Mouse (Mus musculus) liver, embryonic 12.5 days (tissue): ENCODE measurements around the gene Tmem184a. TPM values are rescaled to one million over a fixed set of nuclear protein-coding genes. Genes with fewer than 3 reads are reported as not detected.
A peak's percentile ranks its signal among the peaks of the same experiment; 100 is the strongest.

Experiments used
- ATAC-seq: fragments of 200-750 bp; cut with Nextera tagmentation; 2 replicates; pipeline ENCODE4 v1.8.0; 2017; ENCODE audit warnings: moderate number of reproducible peaks, mild to moderate bottlenecking, moderate library complexity
- H3K27ac ChIP-seq: fragments of 300-500 bp; sonication (generic); 2 replicates; pipeline ENCODE4 v1.5.1; 2016; ENCODE audit warnings: mild to moderate bottlenecking
- H3K27me3 ChIP-seq: fragments of 300-500 bp; sonication (generic); replicated peaks from 2 replicates; pipeline ENCODE4 v1.6.1; 2016; ENCODE audit warnings: mild to moderate bottlenecking, moderate library complexity
- H3K36me3 ChIP-seq: fragments of 300-500 bp; sonication (generic); 2 replicates; pipeline ENCODE4 v1.6.1; 2016; ENCODE audit warnings: mild to moderate bottlenecking, moderate library complexity
- H3K4me1 ChIP-seq: fragments of 300-500 bp; sonication (generic); 2 replicates; pipeline ENCODE4 v1.6.1; 2016
- H3K4me2 ChIP-seq: fragments of 300-500 bp; sonication (generic); 2 replicates; pipeline ENCODE4 v1.6.1; 2016; ENCODE audit warnings: mild to moderate bottlenecking, moderate library complexity
- H3K4me3 ChIP-seq: fragments of 300-500 bp; sonication (generic); 2 replicates; pipeline ENCODE4 v1.5.1; 2016; ENCODE audit warnings: mild to moderate bottlenecking, moderate library complexity
- H3K9ac ChIP-seq: fragments of 300-500 bp; sonication (generic); 2 replicates; pipeline ENCODE4 v1.6.1; 2016; ENCODE audit warnings: mild to moderate bottlenecking, moderate library complexity
- H3K9me3 ChIP-seq: fragments of 300-500 bp; sonication (generic); replicated peaks from 2 replicates; pipeline ENCODE4 v1.6.1; 2016; ENCODE audit warnings: mild to moderate bottlenecking, moderate library complexity
- WGBS: fragments of 180-500 bp; shearing (Covaris S2); methylation state at CpG from one replicate; pipeline ENCODE4 v1.1.7; 2016; ENCODE audit not compliant: insufficient replicate concordance; 5-methylcytosine and 5-hydroxymethylcytosine counted together
- polyA plus RNA-seq: library from polyadenylated mRNA; unstranded; fragments of >200 nt; fragmentation: Nextera tagmentation; extraction: Ambion mirVana; gene quantifications from 2 replicates; pipeline ENCODE4 v1.2.1, GENCODE M21; 2016

The Tmem184a gene
- polyA plus RNA-seq, 1 experiment from 2014 or later = 1.6 TPM

GRCm38 (mm10) chr5:139799041-139799440 is 20.7 kb downstream of the Tmem184a start:
- Histone ChIP-seq H3K9ac (no peak overlapping the region), H3K4me1 (peaks cover 85% of the 10 kb centered on the region), H3K9me3 (no peaks in the 10 kb centered on the region), H3K27me3 (no peaks in the 10 kb centered on the region), H3K27ac (peak overlapping the region; percentile 43), H3K4me2 (no peak overlapping the region), H3K36me3 (peaks cover 88% of the 10 kb centered on the region), H3K4me3 (no peak overlapping the region)
- WGBS = 96% methylated on average over 9 of the region's 9 CpGs
- ATAC-seq = no peak

- WGBS = 72% methylated on average over 12 of the region's 12 CpGs
- peaks cover 88% of the 10 kb centered on the region for H3K36me3 ChIP-seq
- peak overlapping the region; percentile 7; the same call in 1 of the 2 replicates for H3K27ac ChIP-seq
- no peak for ATAC-seq
- no peak overlapping the region for H3K4me3 ChIP-seq
- no peaks in the 10 kb centered on the region for H3K9me3 ChIP-seq
- H3K9ac ChIP-seq = no peak overlapping the region
- H3K27me3 ChIP-seq = no peaks in the 10 kb centered on the region
- 0 out of 2 replicates have a peak overlapping the region, but pooled peaks have one; percentile 17 for H3K4me2 ChIP-seq
- H3K4me1 ChIP-seq = peaks cover 85% of the 10 kb centered on the region
These were observed 21.4 kb downstream of the Tmem184a start for GRCm38 (mm10) chr5:139798168-139798900.

GRCm38 (mm10) chr5:139797473-139798167 is 22.1 kb downstream of the Tmem184a start:
- ATAC-seq = no peak
- Histone ChIP-seq H3K9ac (no peak overlapping the region), H3K27ac (peak overlapping the region; percentile 97), H3K4me2 (peak overlapping the region; percentile 80; the same call in 1 of the 2 replicates), H3K36me3 (peaks cover 85% of the 10 kb centered on the region), H3K4me3 (no peak overlapping the region), H3K27me3 (no peaks in the 10 kb centered on the region), H3K4me1 (peaks cover 85% of the 10 kb centered on the region), H3K9me3 (no peaks in the 10 kb centered on the region)
- WGBS = 62% methylated on average over 11 of the region's 11 CpGs

- Histone ChIP-seq H3K4me3 (no peak overlapping the region), H3K36me3 (peaks cover 78% of the 10 kb centered on the region)
These were observed 22.8 kb downstream of the Tmem184a start for GRCm38 (mm10) chr5:139796900-139797299.

GRCm38 (mm10) chr5:139796001-139796620 is 23.6 kb downstream of the Tmem184a start:
- 78% methylated on average over 9 of the region's 9 CpGs for WGBS
- H3K4me1 ChIP-seq = peaks cover 80% of the 10 kb centered on the region
- peak overlapping the region; percentile 99 for H3K9ac ChIP-seq
- ATAC-seq = no peak
- H3K27me3 ChIP-seq = no peaks in the 10 kb centered on the region
- peak overlapping the region; percentile 97 for H3K27ac ChIP-seq
- no peak overlapping the region for H3K4me3 ChIP-seq
- H3K36me3 ChIP-seq = peaks cover 70% of the 10 kb centered on the region
- H3K9me3 ChIP-seq = no peaks in the 10 kb centered on the region
- H3K4me2 ChIP-seq = peak overlapping the region; percentile 80

More at GRCm38 (mm10) chr5:139796900-139797299, 22.8 kb downstream of the Tmem184a start:
- Histone ChIP-seq H3K27me3 (no peaks in the 10 kb centered on the region), H3K4me2 (peak overlapping the region; percentile 80), H3K27ac (peak overlapping the region; percentile 97), H3K9me3 (no peaks in the 10 kb centered on the region), H3K9ac (peak overlapping the region; percentile 42; the same call in 1 of the 2 replicates), H3K4me1 (peaks cover 85% of the 10 kb centered on the region)
- no peak for ATAC-seq
- WGBS = 47% methylated on average over 13 of the region's 13 CpGs

- Histone ChIP-seq H3K27me3 (no peaks in the 10 kb centered on the region), H3K9ac (peak overlapping the region; percentile 99), H3K9me3 (no peaks in the 10 kb centered on the region), H3K4me3 (peak overlapping the region; percentile 97), H3K4me1 (peaks cover 87% of the 10 kb centered on the region), H3K36me3 (peaks cover 59% of the 10 kb centered on the region), H3K4me2 (peak overlapping the region; percentile 80), H3K27ac (peak overlapping the region; percentile 97)
- peak; percentile 61 for ATAC-seq
- WGBS = 37% methylated on average over 10 of the region's 10 CpGs
These were observed 24.8 kb downstream of the Tmem184a start for GRCm38 (mm10) chr5:139794938-139795337.

- no peak for ATAC-seq
- WGBS = 71% methylated on average over 5 of the region's 5 CpGs
- H3K9me3 ChIP-seq = no peaks in the 10 kb centered on the region
- no peaks in the 10 kb centered on the region for H3K27me3 ChIP-seq
- peak overlapping the region; percentile 99 for H3K9ac ChIP-seq
- H3K4me2 ChIP-seq = peak overlapping the region; percentile 80
- peak overlapping the region; percentile 97 for H3K27ac ChIP-seq
- H3K4me3 ChIP-seq = peak overlapping the region; percentile 97
- H3K36me3 ChIP-seq = peaks cover 51% of the 10 kb centered on the region
- peaks cover 91% of the 10 kb centered on the region for H3K4me1 ChIP-seq
These were observed 25.6 kb downstream of the Tmem184a start for GRCm38 (mm10) chr5:139794137-139794536.

- H3K36me3 ChIP-seq = peaks cover 44% of the 10 kb centered on the region
- peak; percentile 36; the same call in 1 of the 2 replicates for ATAC-seq
- peak overlapping the region; percentile 97 for H3K27ac ChIP-seq
- 8% methylated on average over 11 of the region's 11 CpGs for WGBS
- peak overlapping the region; percentile 80 for H3K4me2 ChIP-seq
- H3K27me3 ChIP-seq = no peaks in the 10 kb centered on the region
- peak overlapping the region; percentile 99 for H3K9ac ChIP-seq
- peaks cover 87% of the 10 kb centered on the region for H3K4me1 ChIP-seq
- H3K4me3 ChIP-seq = peak overlapping the region; percentile 97
- no peaks in the 10 kb centered on the region for H3K9me3 ChIP-seq
These were observed 26.2 kb downstream of the Tmem184a start for GRCm38 (mm10) chr5:139793338-139794089.

- peak overlapping the region; percentile 80 for H3K4me2 ChIP-seq
- no peak for ATAC-seq
- H3K36me3 ChIP-seq = peaks cover 39% of the 10 kb centered on the region
- peak overlapping the region; percentile 99 for H3K9ac ChIP-seq
- H3K9me3 ChIP-seq = no peaks in the 10 kb centered on the region
- H3K4me1 ChIP-seq = peaks cover 82% of the 10 kb centered on the region
- WGBS = 10% methylated on average over 3 of the region's 3 CpGs
- H3K27ac ChIP-seq = peak overlapping the region; percentile 97
- H3K27me3 ChIP-seq = no peaks in the 10 kb centered on the region
- H3K4me3 ChIP-seq = peak overlapping the region; percentile 97
These were observed 26.8 kb downstream of the Tmem184a start for GRCm38 (mm10) chr5:139792966-139793337.

- Histone ChIP-seq H3K27ac (peak overlapping the region; percentile 97), H3K36me3 (peaks cover 33% of the 10 kb centered on the region), H3K4me2 (peak overlapping the region; percentile 80), H3K4me3 (peak overlapping the region; percentile 97), H3K9ac (peak overlapping the region; percentile 99), H3K4me1 (peaks cover 75% of the 10 kb centered on the region), H3K27me3 (no peaks in the 10 kb centered on the region), H3K9me3 (no peaks in the 10 kb centered on the region)
- WGBS = 7% methylated on average over 11 of the region's 11 CpGs
- peak; percentile 1; the same call in 1 of the 2 replicates for ATAC-seq
These were observed 27.4 kb downstream of the Tmem184a start for GRCm38 (mm10) chr5:139792159-139792775.
